Mouse (Mus musculus) spleen, postnatal 14 days (tissue): ENCODE data around the gene Gm43738.
"Not testable (repeated sequence)": the region's sequence is repeated elsewhere in the genome, so short reads cannot be mapped to it uniquely, and the experiment has no call there.

Source experiments
- DNase-seq, 2 experiments: peaks; one replicate each; pipeline ENCODE4 v3.0.0; 2021 to 2022; ENCODE audit warnings: low spot score in 2 of 2

Gm43738 gene

DNA sequence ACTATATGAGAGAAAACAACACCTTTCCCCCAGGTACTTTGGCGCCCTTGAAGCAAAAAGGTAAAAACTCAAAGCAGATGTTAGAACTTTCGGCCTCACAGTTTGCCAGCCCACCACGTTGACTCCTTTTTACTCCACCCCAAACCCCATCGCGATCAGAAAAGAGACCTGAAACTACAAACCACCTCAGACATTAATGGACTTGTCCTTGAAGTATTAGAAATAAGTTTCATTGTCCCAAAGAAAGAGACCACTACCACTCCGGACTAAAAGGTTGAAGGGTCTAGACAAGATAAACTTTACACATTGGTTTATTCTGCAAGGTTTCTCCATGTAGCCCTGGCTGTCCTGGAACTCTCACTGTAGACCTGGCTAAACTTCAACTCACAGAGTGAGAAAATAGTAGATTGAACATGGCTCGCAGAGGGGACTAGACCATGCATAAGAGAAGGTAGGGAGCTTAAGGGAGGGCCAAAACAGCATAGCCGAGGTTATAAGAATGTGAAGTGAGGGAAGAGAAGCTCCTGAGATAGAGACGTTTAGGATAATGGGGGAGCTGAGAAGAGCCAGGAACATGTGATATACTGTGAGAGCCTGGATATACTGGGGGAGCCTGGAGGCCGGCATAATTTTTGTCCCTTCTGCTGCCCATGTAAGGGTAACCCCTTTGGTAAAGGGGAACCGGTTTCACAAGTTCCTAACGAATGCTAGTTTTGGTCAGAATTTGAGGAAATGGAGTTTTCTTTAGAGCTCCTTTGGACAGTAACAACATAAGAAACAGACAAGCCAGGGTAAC is 1.8 kb upstream of the Gm43738 start:
- no peak for DNase-seq

DNA sequence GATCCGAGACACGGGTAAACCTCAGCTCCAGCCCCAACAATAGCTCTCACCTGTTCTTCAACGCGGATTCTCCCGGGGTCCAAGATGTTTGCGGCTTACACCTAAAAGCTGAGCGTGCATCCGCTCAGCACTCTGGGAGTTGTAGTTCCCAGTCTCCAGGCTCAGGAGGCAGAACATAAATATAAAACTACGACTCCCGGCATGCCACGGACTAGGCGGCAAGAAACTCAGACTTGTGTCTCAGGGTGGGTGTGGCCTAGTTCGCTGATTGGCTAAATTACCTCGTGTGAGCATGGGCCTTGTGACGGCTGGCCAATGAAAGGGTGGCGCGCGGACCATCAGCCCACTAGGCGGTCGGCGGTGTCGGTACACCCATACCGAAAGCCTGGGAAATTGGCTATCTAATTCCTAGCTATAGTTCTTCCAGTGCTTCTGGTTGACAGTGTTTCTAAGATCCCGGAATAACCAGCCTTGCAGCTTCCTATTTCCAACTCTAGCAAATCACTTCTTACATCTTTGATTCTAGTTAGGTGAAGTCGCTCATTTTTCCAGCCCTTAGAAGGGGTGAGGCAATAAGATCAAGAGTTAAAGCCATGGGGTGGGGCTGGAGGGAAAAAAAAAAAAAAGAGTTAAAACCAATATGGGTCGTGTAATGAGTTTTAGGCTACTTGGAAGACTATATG is 1.1 kb upstream of the Gm43738 start, which contains the start of gene Fdps:
TSS of gene Fdps (minus strand) at position 148 of the 683 bp plus-strand sequence.
- DNase-seq, result peak; percentile 82 to 88

DNA sequence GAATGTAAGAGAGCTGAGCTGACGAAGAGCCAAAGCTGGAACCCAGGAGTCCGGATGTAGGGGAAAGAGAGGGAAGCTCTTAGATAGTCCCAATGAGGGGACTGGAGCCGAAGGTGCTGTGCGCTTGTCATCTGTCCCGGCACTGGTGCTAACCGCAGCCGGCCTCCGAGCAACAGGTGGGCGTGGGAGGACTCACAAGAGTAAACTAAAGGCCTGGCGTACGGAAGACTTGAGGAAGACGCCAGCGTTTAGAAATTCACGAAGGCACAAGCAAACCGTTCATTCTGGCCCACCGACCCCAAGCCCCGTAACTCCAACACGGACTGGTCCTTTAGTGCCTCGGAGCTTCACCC is 536 bp upstream of the Gm43738 start:
- no peak for DNase-seq

DNA sequence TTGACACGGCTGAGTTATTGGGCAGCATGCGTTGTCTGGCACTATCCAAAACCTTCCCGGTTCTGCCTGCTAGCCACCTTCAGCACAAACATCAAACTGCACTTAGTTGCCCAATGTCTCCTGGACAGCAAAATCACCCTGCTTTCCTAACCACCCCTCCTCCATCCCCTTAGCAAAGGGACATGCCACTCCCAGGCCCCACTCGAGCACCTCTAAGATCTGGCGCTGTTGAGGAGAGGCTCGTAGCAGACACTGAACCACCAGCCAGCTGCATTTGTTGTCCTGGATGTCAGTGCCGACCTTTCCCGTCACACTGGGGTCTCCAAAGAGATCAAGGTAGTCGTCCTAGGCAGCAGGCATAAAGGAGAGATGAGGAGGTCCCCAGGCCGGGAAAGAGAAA is 6.9 kb downstream of the Gm43738 start:
- no peak for DNase-seq

DNA sequence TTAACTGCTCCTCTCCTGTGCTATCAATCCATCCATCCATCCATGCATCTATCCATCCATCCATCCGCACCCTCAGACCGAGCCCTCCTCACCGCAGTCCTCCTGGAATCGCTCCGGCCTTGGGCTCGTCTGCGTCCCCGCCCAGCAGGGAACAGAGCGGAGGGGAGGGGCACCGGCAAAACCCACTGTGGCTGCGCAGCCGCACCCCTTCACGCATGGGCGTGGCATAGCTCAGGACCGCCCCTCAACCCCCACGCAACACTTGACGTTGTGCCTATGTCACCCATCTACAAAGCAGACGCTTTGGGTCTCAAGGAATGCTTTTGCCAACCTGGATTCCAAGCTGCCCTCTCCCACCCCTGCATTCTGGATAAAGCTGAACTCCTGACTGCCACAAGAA is 7.7 kb downstream of the Gm43738 start, which contains the start of gene Rusc1:
TSS of gene Rusc1 (minus strand) at position 137 of the 400 bp plus-strand sequence.
- DNase-seq, result peak; percentile 42 to 60

DNA sequence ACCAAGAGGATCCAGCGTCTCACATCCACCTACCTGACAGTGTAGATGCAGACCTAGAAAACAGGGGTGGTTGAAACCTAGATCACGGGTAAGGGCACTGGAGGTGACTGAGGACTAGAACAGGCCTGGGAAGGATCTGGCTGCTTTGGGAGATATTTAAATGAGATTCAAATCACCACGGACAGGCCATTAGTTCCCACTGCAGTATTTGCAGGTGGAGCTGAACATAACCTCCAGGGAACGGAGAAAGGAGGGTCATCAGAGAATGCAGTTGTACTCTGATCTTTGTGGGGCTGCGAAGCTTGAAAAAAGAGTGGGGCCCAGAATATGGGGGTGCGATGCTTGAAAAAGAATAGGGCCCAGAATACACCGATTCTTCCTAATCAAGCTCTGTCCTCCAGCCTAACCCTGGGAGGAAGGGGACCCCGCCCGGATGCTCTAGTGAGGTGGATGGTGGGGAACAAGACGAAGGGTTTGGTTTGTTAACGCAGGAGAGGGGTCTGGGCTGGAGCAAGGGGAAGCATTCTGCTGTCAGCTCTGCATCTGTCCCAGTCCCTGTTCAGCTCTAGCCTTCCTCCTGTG is 8.3 kb downstream of the Gm43738 start:
- DNase-seq, result no peak

DNA sequence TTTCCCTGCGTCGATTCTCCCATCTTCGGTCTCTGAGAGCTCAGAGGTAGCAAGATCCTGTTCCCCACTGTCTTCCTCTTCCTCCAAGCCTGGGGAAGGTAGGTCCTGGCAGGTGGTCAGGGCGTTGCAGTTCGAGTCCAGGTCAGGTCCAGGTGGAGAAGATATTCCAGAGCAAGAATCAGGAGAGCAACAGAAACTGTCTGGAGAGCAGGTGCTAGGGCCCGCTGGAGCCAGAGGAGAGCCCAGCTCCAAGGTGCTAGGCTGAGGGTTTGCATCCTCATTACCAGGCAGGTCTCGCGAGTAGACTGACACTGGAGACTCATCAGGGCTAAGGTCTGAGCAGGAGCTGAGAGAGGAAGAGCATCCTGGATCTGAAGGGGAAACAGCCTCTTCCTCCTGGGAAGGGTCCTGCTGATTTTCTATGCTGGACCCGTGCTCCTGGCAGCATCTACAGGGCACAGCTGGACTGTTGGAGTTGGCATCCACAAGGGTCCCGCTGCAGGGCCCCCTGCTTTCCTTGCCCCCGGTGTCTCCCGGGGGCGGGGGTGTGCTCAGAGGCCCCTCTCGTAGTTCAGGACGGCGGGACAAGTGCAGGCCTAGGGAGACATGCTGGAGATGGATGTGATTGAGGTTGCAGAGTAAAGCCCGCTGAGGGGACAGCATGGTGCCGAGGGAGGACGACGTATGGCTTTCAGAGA is 8.9 kb downstream of the Gm43738 start:
- no peak for DNase-seq

DNA sequence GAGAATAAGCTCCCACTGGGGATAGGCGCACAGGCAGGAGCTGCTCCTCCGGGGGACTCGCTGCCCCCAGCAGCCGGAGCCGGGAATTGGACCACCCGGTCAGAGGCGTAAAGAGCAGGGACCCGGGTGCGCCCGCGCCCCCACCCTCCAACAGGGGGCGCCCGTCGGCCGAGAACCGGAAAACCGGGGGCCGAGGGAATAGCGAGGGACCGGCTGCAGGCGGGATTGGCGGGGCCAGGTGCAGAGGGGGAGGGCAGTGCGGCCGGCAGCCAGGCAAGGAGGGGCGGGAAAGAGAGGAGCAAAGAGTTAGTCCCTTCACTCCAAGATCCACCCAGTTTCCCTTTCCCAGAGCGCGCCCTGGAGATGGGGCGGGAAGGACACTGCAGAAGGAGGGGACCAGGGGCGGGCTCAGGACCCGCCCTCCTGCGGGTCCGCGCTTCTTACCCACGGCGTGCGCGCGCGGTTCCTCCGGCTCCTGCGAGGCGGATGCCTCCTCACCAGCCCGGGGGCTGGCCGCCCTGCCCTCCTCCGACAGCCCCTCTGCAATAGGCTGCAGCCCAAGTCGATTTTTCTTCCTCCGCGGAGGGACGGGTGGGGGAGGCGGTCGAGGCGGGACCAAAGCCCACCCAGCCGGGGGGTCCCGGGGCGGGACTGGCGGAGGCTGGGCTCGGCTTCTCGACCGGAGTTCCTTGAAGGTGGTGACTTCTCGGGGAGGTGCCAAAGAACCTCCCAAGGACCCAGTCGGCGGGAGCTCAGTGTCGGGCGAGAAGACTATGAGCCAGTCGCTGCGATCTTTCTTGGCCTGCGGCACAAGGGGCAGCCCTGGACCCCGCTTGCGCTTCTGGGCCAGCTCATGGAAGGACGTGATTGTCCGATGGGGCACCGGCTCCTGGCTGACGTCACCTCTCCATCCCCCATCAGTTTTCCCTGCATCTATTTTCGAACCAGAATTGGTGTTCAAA is 9.9 kb downstream of the Gm43738 start:
- DNase-seq, result peak; percentile 63 to 77

DNA sequence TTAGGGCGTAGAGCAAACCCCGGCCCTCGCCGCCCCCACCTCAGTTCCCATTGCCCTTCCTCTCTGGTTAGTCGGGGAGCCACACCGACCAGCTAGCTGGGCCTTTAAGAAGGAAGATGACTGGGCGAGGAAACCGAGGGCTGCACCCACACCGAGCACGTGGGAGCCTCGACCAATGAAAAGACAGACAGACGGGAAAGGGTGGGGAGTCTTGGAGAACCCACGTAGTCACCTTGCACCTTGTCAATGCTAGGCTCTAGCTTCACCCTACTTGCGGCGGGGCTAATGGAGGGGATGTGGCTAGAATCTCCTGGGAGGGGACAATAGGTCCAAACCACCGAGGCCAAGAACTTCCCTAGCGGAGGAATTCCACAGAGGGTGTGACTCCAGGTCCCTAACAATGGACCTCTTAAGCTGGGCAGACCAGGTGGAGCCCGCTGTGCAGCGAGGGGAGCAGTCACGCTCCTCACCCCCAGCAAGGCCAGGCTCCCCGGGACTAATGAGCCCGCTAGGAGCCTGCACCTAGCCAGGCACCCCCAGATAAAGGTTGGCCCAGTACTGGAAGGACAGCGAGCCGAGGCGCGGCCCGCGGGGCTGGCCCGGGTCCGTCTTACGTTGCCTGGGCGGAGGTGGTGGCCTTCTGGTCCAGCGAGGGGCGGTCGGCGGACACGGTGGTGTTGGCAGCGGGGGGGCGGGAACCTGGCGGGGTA is 10.9 kb downstream of the Gm43738 start:
- DNase-seq, result peak; percentile 72 to 73

DNA sequence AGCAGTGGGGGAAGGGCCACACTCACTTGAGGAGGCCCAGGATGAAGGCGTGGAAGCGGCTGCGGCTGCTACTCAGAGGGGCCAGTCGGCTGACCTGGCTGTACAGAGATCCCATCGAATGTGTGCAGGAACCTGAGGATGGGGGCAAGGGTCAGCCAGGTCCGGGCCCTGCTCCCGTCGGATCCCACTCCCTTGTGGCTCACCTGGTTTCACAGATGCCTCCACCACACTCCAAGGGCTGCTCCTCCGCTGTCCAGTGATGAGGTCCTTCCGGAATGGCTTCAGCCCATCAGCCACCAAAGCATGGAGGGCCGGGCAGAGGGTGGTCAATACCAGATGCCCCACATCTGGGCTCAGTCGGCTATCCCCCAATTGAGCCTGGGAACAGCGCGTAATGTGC is 11.9 kb downstream of the Gm43738 start:
- DNase-seq, result no peak

DNA sequence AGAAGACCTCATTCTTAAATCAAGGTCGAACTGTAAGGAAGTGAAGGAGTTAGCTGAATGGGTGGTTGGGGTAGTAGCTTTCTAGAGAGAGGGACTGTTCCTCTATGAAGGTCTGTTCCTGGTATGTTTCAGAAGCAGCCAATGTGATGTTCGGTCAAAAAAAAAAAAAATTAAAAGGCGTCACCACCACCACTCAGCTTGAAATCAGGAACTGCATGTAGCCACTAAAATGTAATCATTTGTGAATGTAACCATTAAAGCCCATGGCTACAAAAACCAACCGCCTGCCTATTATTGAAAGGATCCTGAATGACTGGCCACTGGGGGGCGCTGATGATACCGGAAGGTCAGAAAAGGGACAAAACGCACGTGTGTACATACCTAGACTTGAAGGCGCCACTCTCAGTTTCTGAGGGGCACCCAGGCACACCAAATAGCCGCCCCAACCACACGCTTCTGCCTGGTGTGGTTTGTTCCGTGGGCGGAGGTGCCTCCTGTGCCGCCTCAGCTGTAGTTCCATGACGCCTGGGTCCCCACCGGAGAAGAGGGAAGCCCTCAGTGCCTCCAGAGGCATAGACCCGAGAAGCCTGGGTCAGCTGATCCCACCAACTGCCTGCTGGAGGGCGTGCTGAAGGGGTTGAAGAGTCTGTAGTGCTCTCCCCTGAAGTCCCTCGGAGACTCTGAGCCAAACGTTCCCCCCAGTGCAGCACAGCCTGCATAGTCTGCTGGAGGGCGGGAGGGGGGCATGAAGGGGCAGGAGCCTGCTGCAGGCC is 13.4 kb downstream of the Gm43738 start:
- peak; percentile 74 to 85 for DNase-seq

DNA sequence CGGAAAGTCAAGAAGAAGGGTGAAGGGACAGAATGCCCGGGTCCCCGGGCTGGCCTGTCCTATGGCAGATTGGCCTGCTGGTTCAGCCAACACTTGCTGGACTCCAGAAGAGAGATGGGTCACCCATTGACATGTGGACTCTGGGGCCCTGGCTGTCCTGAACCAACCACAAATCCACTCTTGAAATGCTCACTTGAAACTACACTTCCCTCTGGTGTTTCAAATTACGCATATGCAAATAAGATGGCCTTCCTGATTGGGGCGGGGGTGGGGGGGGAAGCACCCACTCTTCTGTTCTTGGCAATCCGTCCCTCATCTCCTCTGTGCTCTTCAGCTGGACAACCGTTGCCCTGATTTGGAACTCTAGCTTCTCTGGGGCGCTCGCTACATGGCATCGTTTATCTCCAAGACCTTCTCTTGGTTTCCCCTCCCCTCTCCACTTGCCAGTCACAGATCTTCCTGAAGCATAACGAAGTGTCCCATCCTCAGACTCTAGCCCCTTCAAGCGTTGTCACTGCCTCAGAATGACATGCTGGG is 16.2 kb downstream of the Gm43738 start:
- DNase-seq, result no peak

DNA sequence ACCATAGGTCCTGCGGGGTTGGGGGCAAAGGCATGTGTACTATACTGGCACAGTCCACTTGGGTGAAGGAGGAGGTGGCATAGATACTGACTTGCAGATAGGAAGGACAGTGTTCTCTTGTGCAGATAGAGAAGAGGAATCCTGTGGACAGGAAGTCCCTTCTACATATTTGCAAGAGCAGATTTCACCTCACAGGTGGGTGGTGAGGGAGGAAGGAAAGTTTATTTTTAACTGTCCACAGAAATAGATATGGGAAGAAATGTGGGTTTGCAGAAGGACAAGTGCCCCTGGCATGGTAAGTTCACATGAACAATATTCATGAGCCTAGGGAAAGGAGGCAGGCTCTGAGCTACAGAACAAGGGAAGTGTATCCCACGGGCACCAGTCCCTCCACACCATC is 16.8 kb downstream of the Gm43738 start:
- DNase-seq, result no peak

DNA sequence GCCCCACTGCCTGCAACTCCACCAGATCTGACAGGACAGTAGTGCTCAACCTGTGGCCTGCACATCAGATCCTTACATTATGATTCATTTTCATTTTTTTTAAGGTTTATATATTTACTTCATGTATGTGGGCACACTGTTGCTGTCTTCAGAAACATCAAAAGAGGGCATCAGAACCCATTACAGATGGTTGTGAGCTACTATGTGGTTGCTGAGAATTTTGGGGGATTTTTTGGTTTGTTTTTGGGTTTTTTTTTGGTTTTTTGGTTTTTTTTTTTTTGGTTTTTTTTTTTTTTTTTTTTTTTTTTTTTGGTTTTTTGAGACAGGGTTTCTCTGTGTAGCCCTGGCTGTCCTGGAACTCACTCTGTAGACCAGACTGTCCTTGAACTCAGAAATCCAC is 18.6 kb downstream of the Gm43738 start:
- not testable (repeated sequence) for DNase-seq

DNA sequence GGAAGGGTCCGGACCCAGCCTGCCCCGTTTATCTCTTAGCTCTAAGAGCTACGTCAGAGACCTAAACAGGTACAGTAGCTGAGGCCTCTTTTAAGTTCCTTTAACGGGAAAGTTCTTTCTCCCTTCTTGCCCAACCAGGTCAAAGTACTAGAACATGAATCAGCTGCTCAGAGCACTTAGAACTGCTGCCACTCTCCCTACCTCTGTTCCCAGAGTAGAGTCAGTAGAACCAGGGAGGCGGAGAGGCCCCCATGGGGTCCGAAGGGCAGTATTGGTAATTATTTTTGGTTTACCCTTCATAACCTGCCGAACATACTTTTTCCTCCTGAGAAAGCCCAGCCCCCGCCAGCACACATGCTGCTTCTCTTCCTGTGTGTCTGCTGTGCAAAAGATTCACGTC is 23.5 kb downstream of the Gm43738 start:
- DNase-seq, result no peak

DNA sequence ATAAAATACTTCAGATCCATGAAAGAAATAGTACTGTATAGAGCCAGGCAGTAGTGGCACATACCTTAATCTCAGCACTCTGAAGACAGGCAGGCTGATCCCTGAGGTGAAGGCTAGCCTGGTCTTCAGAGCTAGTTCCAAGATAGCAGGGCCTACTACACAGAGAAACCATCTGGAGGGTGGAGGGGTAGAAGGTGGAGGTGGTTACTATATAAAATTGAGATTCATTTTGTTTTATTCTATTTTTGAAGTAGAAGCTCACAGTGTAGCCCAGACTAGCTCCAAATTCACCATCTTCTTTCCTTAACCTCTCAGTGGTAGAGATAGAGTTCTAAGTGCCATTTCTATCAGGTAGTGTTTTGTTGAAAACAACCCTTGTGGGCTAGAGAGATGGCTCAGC is 33.6 kb downstream of the Gm43738 start:
- DNase-seq, result no peak

DNA sequence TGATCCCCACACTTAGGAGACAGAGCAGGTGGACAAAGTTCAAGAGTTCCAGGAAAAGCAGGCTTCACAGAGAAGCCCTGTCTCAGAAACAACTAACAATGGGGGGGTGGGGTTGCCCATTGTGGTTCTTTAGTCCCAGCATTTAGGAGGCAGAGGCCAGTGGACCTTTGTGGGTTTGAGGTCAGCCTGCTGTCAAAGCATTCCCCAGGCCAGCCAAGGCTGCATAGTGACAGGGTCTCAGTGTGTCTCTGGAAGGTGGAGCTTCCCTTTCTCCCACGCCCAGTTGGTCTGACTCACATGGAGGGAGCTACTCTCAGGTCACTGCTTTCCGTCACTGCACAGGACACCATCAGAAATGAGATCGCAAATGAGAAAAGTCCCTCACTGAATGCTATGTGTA is 39.2 kb downstream of the Gm43738 start:
- no peak for DNase-seq

DNA sequence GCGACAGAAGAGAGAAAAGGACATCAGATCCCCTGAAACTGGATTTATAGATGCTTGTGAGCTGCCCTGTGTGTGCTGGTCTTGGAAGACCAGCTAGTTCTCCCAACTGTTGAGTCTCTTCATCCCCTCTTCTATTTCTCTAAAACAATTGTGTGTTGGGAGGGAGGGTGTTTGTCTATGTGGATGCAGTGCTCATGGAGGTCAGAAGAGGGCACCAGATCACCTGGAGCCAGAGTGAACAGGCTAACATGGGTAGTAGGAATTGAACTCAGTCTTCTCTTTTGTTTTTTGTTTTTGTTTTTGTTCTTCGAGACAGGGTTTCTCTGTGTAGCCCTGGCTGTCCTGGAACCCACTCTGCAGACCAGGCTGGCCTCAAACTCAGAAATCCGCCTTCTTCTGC is 42.1 kb downstream of the Gm43738 start:
- DNase-seq, result peak in 1 of 2 experiments; percentile 28

DNA sequence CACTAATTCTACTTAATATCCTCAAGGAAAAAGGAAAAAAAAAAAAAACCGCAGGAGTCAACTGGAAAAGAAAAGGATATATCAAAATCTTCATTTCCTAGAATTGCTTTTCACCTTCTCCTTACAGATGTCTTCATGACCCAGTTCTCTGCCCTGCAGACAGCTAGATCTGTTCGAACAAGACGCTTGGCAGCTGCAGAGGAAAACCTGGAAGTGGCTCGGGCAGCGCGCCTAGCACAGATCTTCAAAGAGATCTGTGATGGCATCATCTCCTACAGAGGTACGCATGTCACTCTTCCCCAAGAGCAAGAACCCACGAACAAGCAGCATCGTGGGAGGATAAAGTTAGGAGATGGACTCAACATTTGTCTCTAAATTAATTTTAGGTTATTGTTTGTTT is 42.5 kb downstream of the Gm43738 start:
- DNase-seq, result no peak
